Mouse (Mus musculus): ENCODE data around the gene Zfc3h1. TPM values are rescaled to one million over a fixed set of nuclear protein-coding genes. Genes with fewer than 3 reads are reported as not detected.

The Zfc3h1 gene
- polyA plus RNA-seq, 1 experiment from 2014 or later, result 18.0 TPM

- no peak for DNase-seq (ENCODE audit: extremely low spot score, low spot score)
- Histone ChIP-seq H3K27me3 (ENCODE audit: poor library complexity, severe bottlenecking) (peaks cover 96% of the 10 kb centered on the region), H3K4me1 (peaks cover 7% of the 10 kb centered on the region), H3K9me3 (no peaks in the 10 kb centered on the region), H3K27ac (no peak overlapping the region), H3K4me3 (no peak overlapping the region), H3K36me3 (replicated peaks) (no peaks in the 10 kb centered on the region)
- 14% methylated on average over 7 of the region's 7 CpGs for WGBS
Measured at GRCm38 (mm10) chr10:115469040-115469439, 84.3 kb downstream of the Zfc3h1 start.

- Histone ChIP-seq H3K4me3 (peak overlapping the region; percentile 39), H3K27me3 (ENCODE audit: poor library complexity, severe bottlenecking) (peaks cover 95% of the 10 kb centered on the region), H3K27ac (no peak overlapping the region), H3K4me1 (peaks cover 13% of the 10 kb centered on the region), H3K36me3 (replicated peaks) (no peaks in the 10 kb centered on the region), H3K9me3 (no peaks in the 10 kb centered on the region)
- 41% methylated on average over 17 of the region's 17 CpGs for WGBS
- DNase-seq (ENCODE audit: extremely low spot score, low spot score), result no peak
Measured at GRCm38 (mm10) chr10:115470621-115471334, 86.0 kb downstream of the Zfc3h1 start.

- peaks cover 88% of the 10 kb centered on the region for H3K27me3 ChIP-seq (ENCODE audit: poor library complexity, severe bottlenecking)
- H3K36me3 ChIP-seq (replicated peaks), result no peaks in the 10 kb centered on the region
- H3K4me1 ChIP-seq, result peaks cover 16% of the 10 kb centered on the region
- no peak overlapping the region for H3K4me3 ChIP-seq
- no peak overlapping the region for H3K27ac ChIP-seq
- DNase-seq (ENCODE audit: extremely low spot score, low spot score), result no peak
- H3K9me3 ChIP-seq, result no peaks in the 10 kb centered on the region
- 81% methylated on average over 6 of the region's 6 CpGs for WGBS
Measured at GRCm38 (mm10) chr10:115473213-115473961, 88.6 kb downstream of the Zfc3h1 start.

- Histone ChIP-seq H3K36me3 (replicated peaks) (no peaks in the 10 kb centered on the region), H3K4me1 (peaks cover 22% of the 10 kb centered on the region), H3K4me3 (no peak overlapping the region), H3K27ac (no peak overlapping the region), H3K27me3 (ENCODE audit: poor library complexity, severe bottlenecking) (peaks cover 90% of the 10 kb centered on the region), H3K9me3 (no peaks in the 10 kb centered on the region)
- no peak for DNase-seq (ENCODE audit: extremely low spot score, low spot score)
- WGBS, result 55% methylated on average over 7 of the region's 7 CpGs
Measured at GRCm38 (mm10) chr10:115475000-115475550, 90.3 kb downstream of the Zfc3h1 start.

- no peak overlapping the region for H3K27ac ChIP-seq
- 95% methylated on average over 9 of the region's 9 CpGs for WGBS
- peaks cover 81% of the 10 kb centered on the region for H3K27me3 ChIP-seq (ENCODE audit: poor library complexity, severe bottlenecking)
- peaks cover 22% of the 10 kb centered on the region for H3K4me1 ChIP-seq
- DNase-seq (ENCODE audit: extremely low spot score, low spot score), result no peak
- no peaks in the 10 kb centered on the region for H3K36me3 ChIP-seq (replicated peaks)
- H3K9me3 ChIP-seq, result no peaks in the 10 kb centered on the region
- no peak overlapping the region for H3K4me3 ChIP-seq
Measured at GRCm38 (mm10) chr10:115476506-115476905, 91.7 kb downstream of the Zfc3h1 start.

- WGBS, result 23% methylated on average over 20 of the region's 20 CpGs
- peak overlapping the region; percentile 32 for H3K4me3 ChIP-seq
- H3K4me1 ChIP-seq, result peaks cover 22% of the 10 kb centered on the region
- no peak overlapping the region for H3K27ac ChIP-seq
- H3K9me3 ChIP-seq, result no peaks in the 10 kb centered on the region
- DNase-seq (ENCODE audit: extremely low spot score, low spot score), result peak; percentile 33
- H3K27me3 ChIP-seq (ENCODE audit: poor library complexity, severe bottlenecking), result peaks cover 61% of the 10 kb centered on the region
- H3K36me3 ChIP-seq (replicated peaks), result no peaks in the 10 kb centered on the region
Measured at GRCm38 (mm10) chr10:115478441-115479141, 93.8 kb downstream of the Zfc3h1 start.

Other genes starting within 250 kb of the Zfc3h1 start
- not detected in 2 replicates for gene Tph2, start 199.9 kb upstream of the Zfc3h1 start, polyA plus RNA-seq (2016; fragmentation: Nextera tagmentation; extraction: Ambion mirVana)
- gene Tbc1d15, start 133.5 kb upstream of the Zfc3h1 start, polyA plus RNA-seq (2016; fragmentation: Nextera tagmentation; extraction: Ambion mirVana), result 44.7 and 52.4 TPM in 2 replicates
- gene Rab21, start 69.4 kb upstream of the Zfc3h1 start, polyA plus RNA-seq (2016; fragmentation: Nextera tagmentation; extraction: Ambion mirVana), result 3.0 and 3.1 TPM in 2 replicates
- 27.3 and 30.1 TPM in 2 replicates for gene Tmem19, start 22.5 kb upstream of the Zfc3h1 start, polyA plus RNA-seq (2016; fragmentation: Nextera tagmentation; extraction: Ambion mirVana)
- gene Thap2, start 516 bp upstream of the Zfc3h1 start, polyA plus RNA-seq (2016; fragmentation: Nextera tagmentation; extraction: Ambion mirVana), result 19.1 and 22.3 TPM in 2 replicates
- gene A930009A15Rik, start 185.0 kb downstream of the Zfc3h1 start, polyA plus RNA-seq (2016; fragmentation: Nextera tagmentation; extraction: Ambion mirVana), result not detected in 2 replicates
- 1.7 and 2.2 TPM in 2 replicates for gene Lgr5, start 202.8 kb downstream of the Zfc3h1 start, polyA plus RNA-seq (2016; fragmentation: Nextera tagmentation; extraction: Ambion mirVana)

Data from forebrain, embryonic 10.5 days (tissue).